Comparison of ENCODE assay signal across 7 mouse cellular contexts in genomic region chr19:46338942-46339286, GRCm38 (mm10). TPM values are rescaled to one million over a fixed set of nuclear protein-coding genes. Genes with fewer than 3 reads are reported as not detected.
DNase-seq lines count a peak whose midpoint lies in the region; ATAC-seq and TF ChIP-seq lines count a peak whose summit lies in the region.

No protein-coding gene starts in this region.

- H3K9ac ChIP-seq in lung, postnatal 0 days (replicated peaks; ENCODE audit: low read depth), result no peak overlapping the region
- peak overlapping the region; percentile 27; the same call in 1 of the 2 replicates for H3K9ac ChIP-seq in liver, embryonic 12.5 days
- peak overlapping the region; percentile 38; the same call in 1 of the 2 replicates for H3K9ac ChIP-seq in stomach, postnatal 0 days (ENCODE audit: low read length)

- no peak for TF ChIP-seq CTCF in lung, postnatal 0 days (IDR thresholded peaks at IDR 0.05)
- TF ChIP-seq CTCF in stomach, postnatal 0 days (IDR thresholded peaks at IDR 0.05; ENCODE audit: low read depth), result no peak

- no peaks in the 10 kb centered on the region for H3K27me3 ChIP-seq in lung, postnatal 0 days (replicated peaks; ENCODE audit: insufficient read depth, low read length)
- H3K27me3 ChIP-seq in forebrain, embryonic 10.5 days (ENCODE audit: poor library complexity, severe bottlenecking), result peaks cover 3% of the 10 kb centered on the region; the same call in 1 of the 2 replicates
- peaks cover 9% of the 10 kb centered on the region for H3K27me3 ChIP-seq in liver, embryonic 12.5 days (replicated peaks)
- H3K27me3 ChIP-seq in stomach, postnatal 0 days (ENCODE audit: control insufficient read depth, insufficient read depth, low read length), result no peaks in the 10 kb centered on the region

- whole genome bisulfite sequencing in lung, postnatal 0 days, result 44% methylated on average over 6 of the region's 6 CpGs
- 52% methylated on average over 6 of the region's 6 CpGs for WGBS in forebrain, embryonic 10.5 days
- WGBS in liver, embryonic 12.5 days (ENCODE audit: insufficient replicate concordance), result 15% methylated on average over 6 of the region's 6 CpGs
- WGBS in stomach, postnatal 0 days, result 37% methylated on average over 6 of the region's 6 CpGs

- ATAC-seq in lung, postnatal 0 days, result peak; percentile 17
- no peak; the same call in none of the 2 replicates for ATAC-seq in liver, embryonic 12.5 days
- no peak; the same call in 1 of the 2 replicates for ATAC-seq in stomach, postnatal 0 days (ENCODE audit: low FRiP score, low TSS enrichment)

- H3K27ac ChIP-seq in lung, postnatal 0 days (ENCODE audit: low read length), result peak overlapping the region; percentile 79
- peak overlapping the region; percentile 93 for H3K27ac ChIP-seq in forebrain, embryonic 10.5 days
- peak overlapping the region; percentile 72 for H3K27ac ChIP-seq in liver, embryonic 12.5 days
- H3K27ac ChIP-seq in stomach, postnatal 0 days (replicated peaks), result peak overlapping the region; percentile 49

- intact Hi-C loops in left cerebral cortex, postnatal 10 days (cut with DNase I), result no loop called here

- H3K4me3 ChIP-seq in lung, postnatal 0 days (ENCODE audit: low read depth, low read length), result no peak overlapping the region
- H3K4me3 ChIP-seq in forebrain, embryonic 10.5 days, result peak overlapping the region; percentile 78
- H3K4me3 ChIP-seq in liver, embryonic 12.5 days, result peak overlapping the region; percentile 66
- peak overlapping the region; percentile 73 for H3K4me3 ChIP-seq in stomach, postnatal 0 days (ENCODE audit: low read depth, low read length)

- peak; percentile 7; the same call in 1 of the 2 replicates for TF ChIP-seq EP300 in lung, postnatal 0 days (IDR thresholded peaks at IDR 0.05)
- TF ChIP-seq EP300 in stomach, postnatal 0 days (optimal IDR thresholded peaks at IDR 0.05), result no peak

- DNase-seq in lung, postnatal 0 days (ENCODE audit: low spot score), result no peak
- no peak for DNase-seq in lung, adult 18-20 months
- DNase-seq in forebrain, embryonic 10.5 days (ENCODE audit: extremely low spot score, low spot score), result no peak
- DNase-seq in stomach, postnatal 0 days (ENCODE audit: low spot score), result no peak
- DNase-seq in left cerebral cortex, postnatal 10 days (ENCODE audit: extremely low spot score in 1 of 2, low spot score in 2 of 2), result no peak
- no peak for DNase-seq in cerebellum, adult 8-10 months

- peaks cover 13% of the 10 kb centered on the region for H3K4me1 ChIP-seq in lung, postnatal 0 days (ENCODE audit: insufficient read depth, low read depth, low read length)
- peaks cover 30% of the 10 kb centered on the region for H3K4me1 ChIP-seq in forebrain, embryonic 10.5 days
- peaks cover 43% of the 10 kb centered on the region for H3K4me1 ChIP-seq in liver, embryonic 12.5 days
- H3K4me1 ChIP-seq in stomach, postnatal 0 days (replicated peaks; ENCODE audit: control insufficient read depth, insufficient read depth), result 0 out of 2 replicates have a peak, but pooled peaks cover 2% of the 10 kb centered on the region

- no peaks in the 10 kb centered on the region for H3K36me3 ChIP-seq in lung, postnatal 0 days (ENCODE audit: insufficient read depth, low read length)
- peaks cover 13% of the 10 kb centered on the region for H3K36me3 ChIP-seq in forebrain, embryonic 10.5 days (replicated peaks)
- no peaks in the 10 kb centered on the region; the same call in 1 of the 2 replicates for H3K36me3 ChIP-seq in liver, embryonic 12.5 days
- no peaks in the 10 kb centered on the region for H3K36me3 ChIP-seq in stomach, postnatal 0 days (ENCODE audit: control insufficient read depth, insufficient read depth, low read length)

- no peaks in the 10 kb centered on the region for H3K9me3 ChIP-seq in lung, postnatal 0 days (ENCODE audit: low read length)
- H3K9me3 ChIP-seq in forebrain, embryonic 10.5 days, result no peaks in the 10 kb centered on the region
- no peaks in the 10 kb centered on the region for H3K9me3 ChIP-seq in liver, embryonic 12.5 days (replicated peaks)
- H3K9me3 ChIP-seq in stomach, postnatal 0 days (ENCODE audit: control insufficient read depth, low read length), result no peaks in the 10 kb centered on the region

- H3K4me2 ChIP-seq in lung, postnatal 0 days (replicated peaks; ENCODE audit: low read depth, low read length), result peak overlapping the region; percentile 29
- H3K4me2 ChIP-seq in liver, embryonic 12.5 days, result peak overlapping the region; percentile 87
- peak overlapping the region; percentile 81 for H3K4me2 ChIP-seq in stomach, postnatal 0 days (replicated peaks; ENCODE audit: low read depth)

RNA-seq across cellular contexts. Expression of gene Cuedc2, which starts 0.4 kb away (rescaled TPM):
- polyA plus RNA-seq in lung, postnatal 0 days (2015; fragmentation: Nextera tagmentation; extraction: Ambion mirVana), result 94.9 and 99.9 TPM in 2 replicates
- polyA plus RNA-seq in forebrain, embryonic 10.5 days (2016; fragmentation: Nextera tagmentation; extraction: Ambion mirVana), result 206 and 224 TPM in 2 replicates
- polyA plus RNA-seq in liver, embryonic 12.5 days (2016; fragmentation: Nextera tagmentation; extraction: Ambion mirVana), result 97.6 and 99.1 TPM in 2 replicates
- 75.3 and 77.5 TPM in 2 replicates for polyA plus RNA-seq in stomach, postnatal 0 days (2015; fragmentation: Nextera tagmentation; extraction: Ambion mirVana)
- total RNA-seq in left cerebral cortex, postnatal 10 days (2021), result 100 to 1,000 TPM; 183 to 200 TPM

RNA-seq across cellular contexts. Expression of gene Mfsd13a, which starts 2.0 kb away (rescaled TPM):
- 6.4 and 6.6 TPM in 2 replicates for polyA plus RNA-seq in lung, postnatal 0 days (2015; fragmentation: Nextera tagmentation; extraction: Ambion mirVana)
- polyA plus RNA-seq in forebrain, embryonic 10.5 days (2016; fragmentation: Nextera tagmentation; extraction: Ambion mirVana), result 12.5 and 13.3 TPM in 2 replicates
- 13.2 and 14.5 TPM in 2 replicates for polyA plus RNA-seq in liver, embryonic 12.5 days (2016; fragmentation: Nextera tagmentation; extraction: Ambion mirVana)
- polyA plus RNA-seq in stomach, postnatal 0 days (2015; fragmentation: Nextera tagmentation; extraction: Ambion mirVana), result 5.3 and 7.7 TPM in 2 replicates
- total RNA-seq in left cerebral cortex, postnatal 10 days (2021), result 10 to 100 TPM; 22.0 to 23.5 TPM

RNA-seq across cellular contexts. Expression of gene Fbxl15, which starts 10.9 kb away (rescaled TPM):
- 12.9 and 13.0 TPM in 2 replicates for polyA plus RNA-seq in lung, postnatal 0 days (2015; fragmentation: Nextera tagmentation; extraction: Ambion mirVana)
- 17.9 and 18.0 TPM in 2 replicates for polyA plus RNA-seq in forebrain, embryonic 10.5 days (2016; fragmentation: Nextera tagmentation; extraction: Ambion mirVana)
- polyA plus RNA-seq in liver, embryonic 12.5 days (2016; fragmentation: Nextera tagmentation; extraction: Ambion mirVana), result 13.4 and 13.5 TPM in 2 replicates
- polyA plus RNA-seq in stomach, postnatal 0 days (2015; fragmentation: Nextera tagmentation; extraction: Ambion mirVana), result 13.2 and 14.8 TPM in 2 replicates
- total RNA-seq in left cerebral cortex, postnatal 10 days (2021), result 10 to 100 TPM; 25.9 to 29.2 TPM

RNA-seq across cellular contexts. Expression of gene 2310034G01Rik, which starts 11.2 kb away (rescaled TPM):
- 5.0 and 7.1 TPM in 2 replicates for polyA plus RNA-seq in lung, postnatal 0 days (2015; fragmentation: Nextera tagmentation; extraction: Ambion mirVana)
- polyA plus RNA-seq in forebrain, embryonic 10.5 days (2016; fragmentation: Nextera tagmentation; extraction: Ambion mirVana), result 1.0 and 1.1 TPM in 2 replicates
- 0.37 and 0.41 TPM in 2 replicates for polyA plus RNA-seq in liver, embryonic 12.5 days (2016; fragmentation: Nextera tagmentation; extraction: Ambion mirVana)
- 1.6 and 1.7 TPM in 2 replicates for polyA plus RNA-seq in stomach, postnatal 0 days (2015; fragmentation: Nextera tagmentation; extraction: Ambion mirVana)
- under 1 TPM; 0.77 to 0.99 TPM for total RNA-seq in left cerebral cortex, postnatal 10 days (2021)

RNA-seq across cellular contexts. Expression of gene Psd, which starts 12.0 kb away (rescaled TPM):
- 2.7 and 4.9 TPM in 2 replicates for polyA plus RNA-seq in lung, postnatal 0 days (2015; fragmentation: Nextera tagmentation; extraction: Ambion mirVana)
- polyA plus RNA-seq in forebrain, embryonic 10.5 days (2016; fragmentation: Nextera tagmentation; extraction: Ambion mirVana), result 2.8 and 2.9 TPM in 2 replicates
- 10.7 and 11.3 TPM in 2 replicates for polyA plus RNA-seq in liver, embryonic 12.5 days (2016; fragmentation: Nextera tagmentation; extraction: Ambion mirVana)
- polyA plus RNA-seq in stomach, postnatal 0 days (2015; fragmentation: Nextera tagmentation; extraction: Ambion mirVana), result 44.9 and 59.2 TPM in 2 replicates
- total RNA-seq in left cerebral cortex, postnatal 10 days (2021), result 100 to 1,000 TPM; 631 to 653 TPM

Comparison
In these comparisons a context has a peak if more than half of its experiments do, and no peak if none do; other contexts are left out.
1. H3K4me2 ChIP-seq: peak in every context shown above with its lines; median percentile 87 in liver, embryonic 12.5 days; 81 in stomach, postnatal 0 days; 29 in lung, postnatal 0 days.